Mouse (Mus musculus) embryo, embryonic 11.5 days (tissue): ENCODE data around the gene Zfp322a.
"Not testable (repeated sequence)": the region's sequence is repeated elsewhere in the genome, so short reads cannot be mapped to it uniquely, and the experiment has no call there.

Experiments
- DNase-seq: peaks from one replicate; pipeline ENCODE4 v3.0.0-alpha.2; 2012; ENCODE audit warnings: low read depth, low spot score

Zfp322a gene

GRCm38 (mm10) chr13:23317305-23317889 is 51.6 kb downstream of the Zfp322a start:
- no peak for DNase-seq

GRCm38 (mm10) chr13:23312909-23313669 is 55.9 kb downstream of the Zfp322a start:
- DNase-seq = no peak

- DNase-seq = no peak
These were observed 59.0 kb downstream of the Zfp322a start for GRCm38 (mm10) chr13:23310036-23310435.

GRCm38 (mm10) chr13:23309495-23310011 is 59.5 kb downstream of the Zfp322a start:
- no peak for DNase-seq

- not testable (repeated sequence) for DNase-seq
These were observed 60.2 kb downstream of the Zfp322a start for GRCm38 (mm10) chr13:23308639-23309307.

GRCm38 (mm10) chr13:23307069-23307814 is 61.8 kb downstream of the Zfp322a start:
- DNase-seq = no peak

GRCm38 (mm10) chr13:23306707-23307068 is 62.3 kb downstream of the Zfp322a start:
- no peak for DNase-seq
